Mouse (Mus musculus): Measurements from ENCODE around the gene Slc22a3.

Gene Slc22a3

GRCm38 (mm10) chr17:12409346-12409944 lies 98.1 kb downstream of the Slc22a3 start:
- DNase-seq (ENCODE audit: low read depth, low spot score): no peak

GRCm38 (mm10) chr17:12403420-12403819 lies 104.1 kb downstream of the Slc22a3 start:
- DNase-seq (ENCODE audit: low read depth, low spot score): no peak

- DNase-seq (ENCODE audit: low read depth, low spot score): no peak
Measured at GRCm38 (mm10) chr17:12396163-12396677, 111.3 kb downstream of the Slc22a3 start.

- no peak for DNase-seq (ENCODE audit: low read depth, low spot score)
Measured at GRCm38 (mm10) chr17:12388239-12388638, 119.3 kb downstream of the Slc22a3 start.

GRCm38 (mm10) chr17:12387781-12388180 lies 119.7 kb downstream of the Slc22a3 start:
- DNase-seq (ENCODE audit: low read depth, low spot score): no peak

- DNase-seq (ENCODE audit: low read depth, low spot score): no peak
Measured at GRCm38 (mm10) chr17:12385049-12385794, 122.3 kb downstream of the Slc22a3 start.

GRCm38 (mm10) chr17:12382531-12382930 lies 125.0 kb downstream of the Slc22a3 start:
- no peak for DNase-seq (ENCODE audit: low read depth, low spot score)

- DNase-seq (ENCODE audit: low read depth, low spot score): no peak
Measured at GRCm38 (mm10) chr17:12381579-12381978, 125.9 kb downstream of the Slc22a3 start.

- DNase-seq (ENCODE audit: low read depth, low spot score): no peak
Measured at GRCm38 (mm10) chr17:12380287-12380686, 127.2 kb downstream of the Slc22a3 start.

GRCm38 (mm10) chr17:12377981-12378705 lies 129.4 kb downstream of the Slc22a3 start, which contains the start of gene Plg:
TSS of gene Plg (plus strand) at chr17:12378608.
- no peak for DNase-seq (ENCODE audit: low read depth, low spot score)

GRCm38 (mm10) chr17:12373601-12374144 lies 133.8 kb downstream of the Slc22a3 start:
- no peak for DNase-seq (ENCODE audit: low read depth, low spot score)

GRCm38 (mm10) chr17:12372021-12372420 lies 135.5 kb downstream of the Slc22a3 start:
- peak; percentile 69 for DNase-seq (ENCODE audit: low read depth, low spot score)

GRCm38 (mm10) chr17:12371310-12371925 lies 136.1 kb downstream of the Slc22a3 start:
- DNase-seq (ENCODE audit: low read depth, low spot score): peak; percentile 43

GRCm38 (mm10) chr17:12370289-12370688 lies 137.2 kb downstream of the Slc22a3 start:
- no peak for DNase-seq (ENCODE audit: low read depth, low spot score)

GRCm38 (mm10) chr17:12369393-12369792 lies 138.1 kb downstream of the Slc22a3 start:
- DNase-seq (ENCODE audit: low read depth, low spot score): no peak
